In genomic region chr1:160061725-160062366, GRCm38 (mm10) we compare ENCODE assay signal across 10 mouse cellular contexts. TPM values are rescaled to one million over a fixed set of nuclear protein-coding genes. Genes with fewer than 3 reads are reported as not detected.
DNase-seq lines count a peak whose midpoint lies in the region; ATAC-seq and TF ChIP-seq lines count a peak whose summit lies in the region.
"Had no signal": no experiment of that assay in that cellular context is flagged by ENCODE, and none has a peak within 500 bp of the region (broad histone marks: within the 10 kb centered on the region; RNA-seq: fewer than 3 reads in every experiment).

No protein-coding gene starts in this region.

- 62% methylated on average over 3 of the region's 3 CpGs for WGBS in hindbrain, postnatal 0 days
- 57% methylated on average over 3 of the region's 3 CpGs for WGBS in hindbrain, embryonic 13.5 days

- H3K4me3 ChIP-seq in hindbrain, postnatal 0 days (ENCODE audit: low read length), result no peak overlapping the region
- no peak overlapping the region for H3K4me3 ChIP-seq in hindbrain, embryonic 13.5 days
- H3K4me3 ChIP-seq: embryonic facial prominence, embryonic 15.5 days; lung, embryonic 15.5 days had no signal

- H3K9me3 ChIP-seq in hindbrain, postnatal 0 days (ENCODE audit: low read length), result no peaks in the 10 kb centered on the region
- 0 out of 2 replicates have a peak, but pooled peaks cover 2% of the 10 kb centered on the region for H3K9me3 ChIP-seq in hindbrain, embryonic 13.5 days
- H3K9me3 ChIP-seq: embryonic facial prominence, embryonic 15.5 days; lung, embryonic 15.5 days had no signal

- no peak overlapping the region for H3K4me2 ChIP-seq in hindbrain, postnatal 0 days (ENCODE audit: low read depth, low read length)
- H3K4me2 ChIP-seq in hindbrain, embryonic 13.5 days, result no peak overlapping the region
- H3K4me2 ChIP-seq: embryonic facial prominence, embryonic 15.5 days; lung, embryonic 15.5 days had no signal

- no peaks in the 10 kb centered on the region for H3K27me3 ChIP-seq in hindbrain, postnatal 0 days (ENCODE audit: insufficient read depth, low read length)
- no peaks in the 10 kb centered on the region for H3K27me3 ChIP-seq in hindbrain, embryonic 13.5 days
- H3K27me3 ChIP-seq: embryonic facial prominence, embryonic 15.5 days; lung, embryonic 15.5 days had no signal

- no peaks in the 10 kb centered on the region for H3K4me1 ChIP-seq in hindbrain, postnatal 0 days (ENCODE audit: insufficient read depth, low read length)
- H3K4me1 ChIP-seq in hindbrain, embryonic 13.5 days (replicated peaks), result no peaks in the 10 kb centered on the region
- H3K4me1 ChIP-seq: embryonic facial prominence, embryonic 15.5 days had no signal

- H3K9ac ChIP-seq in hindbrain, postnatal 0 days (replicated peaks; ENCODE audit: low read length), result no peak overlapping the region
- no peak overlapping the region for H3K9ac ChIP-seq in hindbrain, embryonic 13.5 days
- H3K9ac ChIP-seq: embryonic facial prominence, embryonic 15.5 days; lung, embryonic 15.5 days had no signal

- no peak overlapping the region for H3K27ac ChIP-seq in hindbrain, postnatal 0 days
- no peak overlapping the region for H3K27ac ChIP-seq in hindbrain, embryonic 13.5 days
- H3K27ac ChIP-seq: embryonic facial prominence, embryonic 15.5 days had no signal

- peak; percentile 60 for TF ChIP-seq CTCF in hindbrain, postnatal 0 days (IDR thresholded peaks at IDR 0.05; ENCODE audit: low read depth)

- H3K36me3 ChIP-seq in hindbrain, postnatal 0 days (ENCODE audit: insufficient read depth, low read length), result no peaks in the 10 kb centered on the region
- no peaks in the 10 kb centered on the region for H3K36me3 ChIP-seq in hindbrain, embryonic 13.5 days
- H3K36me3 ChIP-seq: embryonic facial prominence, embryonic 15.5 days; lung, embryonic 15.5 days had no signal

- no peak for DNase-seq in hindbrain, postnatal 0 days (ENCODE audit: low spot score)
- peak; percentile 81 for DNase-seq in CD4-positive, CD25-positive, alpha-beta regulatory T cell, adult 2 months (ENCODE audit: low read depth, low spot score)
- peak; percentile 73 for DNase-seq in T-cell, adult 2 months (ENCODE audit: low spot score)
- peak; percentile 82 for DNase-seq in induced T-regulatory cell, adult 2 months (ENCODE audit: low read depth)
- DNase-seq in spleen, adult 12 weeks (ENCODE audit: low spot score), result peak; percentile 62
- DNase-seq in urinary bladder, postnatal 36 days (ENCODE audit: low spot score in 2 of 2), result no peak
- no peak for DNase-seq in right cerebral cortex, postnatal 25 days

- ATAC-seq in hindbrain, postnatal 0 days, result no peak
- no peak for ATAC-seq in hindbrain, embryonic 13.5 days (ENCODE audit: low FRiP score)

RNA-seq across cellular contexts. Expression of gene 4930523C07Rik, which starts 17.7 kb away (rescaled TPM):
- 1.6 and 2.1 TPM in 2 replicates for total RNA-seq in hindbrain, postnatal 0 days (2014; rRNA removed)
- 2.8 and 3.6 TPM in 2 replicates for polyA plus RNA-seq in hindbrain, postnatal 0 days (2015; fragmentation: Nextera tagmentation; extraction: Ambion mirVana)
- 1.5 and 3.7 TPM in 2 replicates for polyA plus RNA-seq in hindbrain, embryonic 13.5 days (2015; fragmentation: Nextera tagmentation; extraction: Ambion mirVana)

Comparison
In these comparisons a context has a peak if more than half of its experiments do, and no peak if none do; other contexts are left out.
1. DNase-seq: peak in CD4-positive, CD25-positive, alpha-beta regulatory T cell, adult 2 months (single experiment), T-cell, adult 2 months (single experiment), induced T-regulatory cell, adult 2 months (single experiment) and spleen, adult 12 weeks (single experiment); none in hindbrain, postnatal 0 days (single experiment), urinary bladder, postnatal 36 days (0 of 2) and right cerebral cortex, postnatal 25 days (single experiment).